Mouse (Mus musculus) common myeloid progenitor, adult 5-6 weeks (primary cell): ENCODE results near the gene Lamb1. TPM values are rescaled to one million over a fixed set of nuclear protein-coding genes. Genes with fewer than 3 reads are reported as not detected.

ENCODE experiments used
- ATAC-seq: replicated peaks from 2 replicates; pipeline ENCODE4 v1.8.0; 2016; ENCODE audit warnings: low read depth, mild to moderate bottlenecking, moderate TSS enrichment, inconsistent platforms; ENCODE audit not compliant: poor library complexity, severe bottlenecking
- total RNA-seq: library from RNA; stranded (forward); fragments of 200-1000, 187-1606 nt; gene quantifications from 2 replicates; pipeline ENCODE4 v1.2.3, GENCODE M21; 2017

Gene Lamb1
- total RNA-seq, 1 experiment from 2014 or later, result 3.3 TPM

DNA sequence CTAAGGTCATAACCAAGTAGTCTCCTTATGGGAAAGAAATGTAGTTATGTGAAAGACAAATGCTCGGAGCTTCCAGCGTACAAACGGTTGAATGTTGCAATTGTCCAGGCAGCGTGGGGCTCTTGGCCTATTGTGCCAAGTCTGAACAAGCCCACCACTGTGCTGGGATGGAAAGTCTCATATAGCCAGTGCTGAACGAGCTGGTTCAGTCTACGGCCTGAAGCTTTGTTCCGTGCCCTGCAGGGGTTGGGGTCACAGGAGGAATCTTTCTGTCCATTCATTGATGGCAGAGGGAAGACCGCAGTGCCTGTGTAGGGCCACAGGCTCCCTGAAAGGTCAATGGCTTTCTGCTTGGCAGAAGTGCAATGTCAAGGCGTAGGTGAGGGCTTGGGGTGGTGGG, 45.7 kb downstream of the Lamb1 start:
- no peak for ATAC-seq

- no peak for ATAC-seq
Observed at GRCm38 (mm10) chr12:31311671-31312265, 46.7 kb downstream of the Lamb1 start.

DNA sequence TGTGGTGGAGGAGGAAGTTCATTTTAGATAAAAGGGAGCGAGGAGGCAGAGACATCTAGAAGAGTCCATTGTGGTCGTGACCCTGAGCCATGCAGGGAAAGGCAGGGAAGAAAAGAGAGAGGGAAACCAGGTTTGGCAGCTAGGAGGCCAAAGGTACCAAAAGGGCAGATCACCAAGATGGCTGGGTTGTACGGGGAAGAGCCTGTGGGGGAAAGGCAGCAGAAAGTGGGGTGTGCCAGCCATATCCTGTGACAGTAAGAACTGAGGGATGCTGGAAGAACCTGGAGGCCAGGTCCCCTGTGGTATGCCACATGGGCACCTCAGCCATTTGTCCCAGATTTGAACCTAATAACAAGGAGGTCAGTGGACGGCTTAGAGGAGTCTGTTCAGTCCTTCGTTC, 47.2 kb downstream of the Lamb1 start:
- no peak for ATAC-seq

DNA sequence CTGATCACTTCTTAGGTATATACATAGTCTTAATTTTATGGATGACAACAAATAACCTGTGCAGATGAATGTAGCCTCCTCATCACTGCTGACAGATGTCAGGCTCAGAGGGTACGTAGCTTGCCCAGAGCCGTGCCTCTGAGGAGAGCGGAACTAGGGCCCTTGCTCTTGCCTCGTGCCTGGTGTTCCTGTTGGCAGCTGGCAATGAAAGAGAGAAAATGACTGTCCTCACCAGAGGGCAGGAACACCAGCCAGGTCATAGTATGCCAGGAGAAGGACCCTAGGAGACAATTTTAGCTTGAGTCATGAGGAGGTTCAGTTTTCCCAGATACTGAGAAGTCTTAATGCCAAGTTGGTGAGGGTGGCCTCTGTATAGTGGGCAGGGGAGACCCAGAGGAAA, 48.1 kb downstream of the Lamb1 start:
- ATAC-seq, result no peak

GRCm38 (mm10) chr12:31314310-31314709, 49.3 kb downstream of the Lamb1 start:
- ATAC-seq, result no peak

DNA sequence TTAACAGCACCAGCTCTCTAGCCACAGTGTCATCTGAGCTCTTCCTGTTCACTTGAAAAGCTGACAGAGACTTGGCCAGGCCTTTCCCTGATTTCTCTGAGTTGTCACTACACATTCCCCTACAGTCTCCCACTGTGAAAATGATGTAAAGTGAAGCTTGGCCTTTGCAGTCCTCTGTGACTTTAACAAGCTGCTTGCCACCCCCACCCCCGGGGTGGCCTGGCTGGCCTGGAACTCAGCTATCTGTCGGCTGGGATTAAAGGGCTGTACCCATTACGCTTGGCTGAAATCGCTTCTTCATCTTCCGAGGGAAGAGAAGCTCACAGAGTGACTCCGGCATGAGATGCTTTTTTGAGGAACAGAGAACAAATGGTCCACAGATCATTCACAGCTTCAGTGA, 50.9 kb downstream of the Lamb1 start:
- no peak for ATAC-seq

GRCm38 (mm10) chr12:31317670-31318408, 52.8 kb downstream of the Lamb1 start:
- no peak for ATAC-seq

DNA sequence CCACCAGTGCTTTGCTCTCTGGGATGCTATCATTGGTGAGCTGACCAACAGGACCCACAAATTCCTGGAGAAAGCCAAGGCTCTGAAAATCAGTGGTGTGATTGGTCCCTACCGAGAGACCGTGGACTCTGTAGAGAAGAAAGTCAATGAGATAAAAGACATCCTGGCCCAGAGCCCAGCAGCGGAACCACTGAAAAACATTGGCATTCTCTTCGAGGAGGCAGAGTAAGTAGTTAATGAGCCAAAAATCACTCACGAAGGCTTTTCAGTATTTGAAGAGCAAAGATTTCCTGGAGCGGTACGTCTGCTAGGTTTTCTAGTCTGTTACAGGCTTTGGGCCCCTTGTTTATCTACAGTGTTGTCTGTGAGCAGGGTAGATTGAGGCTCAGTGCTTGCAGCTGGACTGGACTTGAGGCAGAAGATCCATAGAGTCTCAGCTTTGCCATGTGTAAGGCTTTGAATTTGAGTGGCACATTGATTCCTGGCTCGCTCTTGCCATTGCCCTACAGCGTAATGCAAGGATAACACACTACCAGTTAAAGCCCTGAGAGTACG, 53.5 kb downstream of the Lamb1 start:
- ATAC-seq, result no peak

- ATAC-seq, result no peak
Observed at GRCm38 (mm10) chr12:31320817-31321216, 55.8 kb downstream of the Lamb1 start.

GRCm38 (mm10) chr12:31321532-31321931, 56.5 kb downstream of the Lamb1 start:
- no peak for ATAC-seq

DNA sequence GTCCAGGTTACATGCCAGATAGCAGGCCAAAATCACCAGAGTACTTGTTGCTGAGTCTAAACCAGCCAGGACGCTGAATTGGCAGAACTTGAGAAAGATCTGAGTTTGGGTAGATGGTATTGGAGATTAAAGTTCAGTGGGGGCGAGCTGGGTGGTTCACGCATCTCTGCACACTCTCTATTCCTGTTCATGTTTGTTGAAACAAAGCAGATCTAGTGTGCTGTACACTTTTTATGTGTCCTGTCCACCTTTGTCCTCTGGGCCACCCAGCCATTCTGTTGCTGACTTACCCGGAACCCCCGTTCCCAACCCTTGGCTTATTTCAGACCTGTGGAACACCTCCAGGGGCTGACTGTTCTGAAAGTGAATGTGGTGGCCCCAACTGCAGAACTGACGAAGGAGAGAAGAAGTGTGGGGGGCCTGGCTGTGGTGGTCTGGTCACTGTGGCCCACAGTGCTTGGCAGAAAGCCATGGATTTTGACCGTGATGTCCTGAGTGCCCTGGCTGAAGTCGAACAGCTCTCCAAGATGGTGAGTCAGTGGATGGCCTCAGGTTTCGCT, 58.2 kb downstream of the Lamb1 start:
- ATAC-seq, result no peak

DNA sequence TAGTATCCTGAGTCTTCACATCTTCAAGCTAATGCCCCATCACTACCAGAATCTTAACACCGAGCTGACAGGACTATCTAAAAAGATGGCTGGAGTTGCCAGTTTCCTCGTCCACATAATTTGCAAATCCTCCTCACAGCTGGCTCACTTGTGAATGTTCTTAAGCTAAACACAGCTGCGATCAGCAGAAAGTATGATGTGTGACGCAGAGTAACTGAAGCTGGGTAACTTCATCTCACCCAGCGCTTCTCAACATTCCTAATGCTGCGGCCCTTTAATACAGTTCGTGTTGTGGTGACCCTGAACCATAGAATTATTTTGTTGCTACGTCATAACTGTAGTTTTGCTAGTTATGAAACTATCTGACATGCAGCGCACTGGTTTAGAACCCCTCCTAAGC, 62.1 kb downstream of the Lamb1 start:
- ATAC-seq, result no peak

- ATAC-seq, result no peak
Observed at GRCm38 (mm10) chr12:31333261-31333660, 68.2 kb downstream of the Lamb1 start.

DNA sequence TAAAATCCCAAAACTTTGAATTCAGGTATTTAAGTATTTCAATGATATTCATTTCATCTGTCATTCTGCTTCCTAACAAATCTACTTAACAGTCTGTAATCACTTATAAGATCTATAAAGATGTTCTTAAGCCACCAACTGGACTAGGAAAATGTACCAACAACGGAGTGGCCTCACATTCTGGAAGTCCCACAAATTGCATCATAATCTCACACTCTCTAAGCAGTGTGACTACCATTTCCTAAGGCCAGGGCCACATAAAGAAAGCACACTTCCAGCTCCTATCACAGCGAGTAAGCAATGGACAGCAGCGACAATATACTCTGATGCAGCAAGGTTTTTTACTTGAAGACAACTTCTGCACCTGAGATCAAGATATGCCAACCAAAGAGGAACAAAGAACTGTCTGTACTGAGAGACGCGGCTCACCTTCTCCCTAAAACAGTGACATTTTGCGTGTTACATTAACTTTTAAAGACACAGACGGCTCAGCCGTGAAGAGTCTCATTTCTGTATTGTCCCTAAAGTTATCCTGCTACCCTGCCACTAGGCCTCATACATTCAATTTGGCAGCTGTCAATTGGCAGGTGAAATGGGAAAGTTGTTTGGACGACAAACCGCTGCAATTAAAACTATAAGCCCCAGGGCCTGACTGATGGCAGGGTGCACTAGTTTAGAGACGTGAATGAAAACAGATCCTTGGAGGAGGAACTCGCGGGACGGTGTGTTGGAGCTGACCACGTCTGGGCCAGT, 85.3 kb downstream of the Lamb1 start:
- peak; percentile 27 for ATAC-seq

GRCm38 (mm10) chr12:31350944-31351928, 86.2 kb downstream of the Lamb1 start, which contains the start of gene Dld:
Gene Dld (minus strand): TSS chr12:31351453.
- peak; percentile 99 for ATAC-seq

- ATAC-seq, result no peak
Observed at GRCm38 (mm10) chr12:31366428-31366827, 101.4 kb downstream of the Lamb1 start.

DNA sequence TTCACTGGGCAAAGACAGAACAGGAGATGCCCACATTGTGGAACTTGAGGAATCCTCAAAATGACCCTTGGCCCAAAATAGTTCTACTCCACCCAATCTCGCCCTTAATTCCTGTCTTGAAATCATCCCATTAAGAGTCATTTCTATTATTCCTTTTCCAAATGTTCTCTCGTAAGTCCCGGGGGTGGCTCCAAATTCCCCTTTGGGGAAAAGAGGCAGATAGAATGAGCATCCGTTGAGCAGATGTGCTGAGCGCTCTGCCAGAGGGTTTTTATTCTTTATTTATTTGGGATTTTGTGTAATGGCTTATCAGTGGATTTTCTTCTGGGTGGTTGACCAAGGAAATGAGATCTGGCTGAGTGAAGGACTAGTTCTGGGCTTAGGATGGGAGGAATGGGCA, 102.7 kb downstream of the Lamb1 start:
- ATAC-seq, result no peak

GRCm38 (mm10) chr12:31369118-31369517, 104.1 kb downstream of the Lamb1 start:
- ATAC-seq, result no peak

DNA sequence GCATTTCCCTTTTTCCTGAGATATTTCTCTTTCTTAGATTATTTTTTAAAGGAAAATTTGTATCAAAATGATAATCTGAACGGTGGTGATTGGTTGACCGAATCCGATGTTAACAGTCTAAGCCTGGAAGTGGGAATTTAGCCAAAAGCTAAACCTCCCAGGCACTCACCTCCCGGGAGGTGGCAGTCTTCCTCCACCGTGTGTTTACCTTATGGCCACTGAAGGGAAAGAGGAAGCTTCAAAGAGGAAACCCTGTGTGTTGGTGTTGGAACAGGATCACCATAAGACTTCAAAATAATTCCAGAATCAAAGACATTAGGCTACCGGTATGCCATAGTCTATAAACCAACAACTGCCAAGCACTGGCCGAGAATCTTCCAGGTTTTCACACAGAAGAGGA, 104.6 kb downstream of the Lamb1 start:
- no peak for ATAC-seq
